Mouse (Mus musculus): ENCODE measurements around the gene Gm20431.

- no peak for TF ChIP-seq CTCF (IDR thresholded peaks at IDR 0.05; ENCODE audit: control insufficient read depth, insufficient read depth, insufficient read length)
- TF ChIP-seq CEBPB (IDR thresholded peaks at IDR 0.05; ENCODE audit: low read depth) = no peak
- no peak for TF ChIP-seq MAX (IDR thresholded peaks at IDR 0.05)
- TF ChIP-seq USF1 (IDR thresholded peaks at IDR 0.05; ENCODE audit: low read depth) = no peak
- no peak for TF ChIP-seq MYOG (IDR thresholded peaks at IDR 0.05; ENCODE audit: control insufficient read depth, extremely low read depth, insufficient read length)
Measured at GRCm38 (mm10) chr2:167658712-167659111, 2.6 kb downstream of the Gm20431 start.

Data from C2C12 (cell line).